Mouse (Mus musculus): Measurements from ENCODE around the gene Lyzl6.

Gene Lyzl6

GRCm38 (mm10) chr11:103645731-103646130, 7.0 kb upstream of the Lyzl6 start:
- DNase-seq (ENCODE audit: extremely low spot score, low read depth, low spot score) = no peak

GRCm38 (mm10) chr11:103643211-103643610, 4.5 kb upstream of the Lyzl6 start:
- DNase-seq (ENCODE audit: extremely low spot score, low read depth, low spot score) = no peak

GRCm38 (mm10) chr11:103639407-103639946, 787 bp upstream of the Lyzl6 start:
- peak; percentile 67 for DNase-seq (ENCODE audit: extremely low spot score, low read depth, low spot score)

GRCm38 (mm10) chr11:103636261-103636660, 2.4 kb downstream of the Lyzl6 start:
- DNase-seq (ENCODE audit: extremely low spot score, low read depth, low spot score) = no peak

- no peak for DNase-seq (ENCODE audit: extremely low spot score, low read depth, low spot score)
Observed at GRCm38 (mm10) chr11:103635481-103635880, 3.2 kb downstream of the Lyzl6 start.

GRCm38 (mm10) chr11:103634806-103635205, 3.9 kb downstream of the Lyzl6 start:
- DNase-seq (ENCODE audit: extremely low spot score, low read depth, low spot score) = no peak

- no peak for DNase-seq (ENCODE audit: extremely low spot score, low read depth, low spot score)
Observed at GRCm38 (mm10) chr11:103627453-103627852, 11.2 kb downstream of the Lyzl6 start.

GRCm38 (mm10) chr11:103621040-103621439, 17.6 kb downstream of the Lyzl6 start, which contains the start of gene Gm884:
TSS of gene Gm884 (minus strand) at chr11:103621140.
- no peak for DNase-seq (ENCODE audit: extremely low spot score, low read depth, low spot score)

- DNase-seq (ENCODE audit: extremely low spot score, low read depth, low spot score) = no peak
Observed at GRCm38 (mm10) chr11:103610772-103611171, 27.9 kb downstream of the Lyzl6 start.

GRCm38 (mm10) chr11:103606611-103607010, 32.1 kb downstream of the Lyzl6 start:
- no peak for DNase-seq (ENCODE audit: extremely low spot score, low read depth, low spot score)
